Mouse (Mus musculus) heart, adult 2 months (tissue): ENCODE measurements around the gene Olfr1442.

Experiments used
- CTCF ChIP-seq: fragments of 200-600 bp; IDR thresholded peaks from 2 replicates; pipeline ENCODE4 v1.8.1; 2022; ENCODE audit warnings: antibody characterized with exemption, mild to moderate bottlenecking, moderate library complexity
- POLR2A ChIP-seq: fragments of 200-500 bp; IDR thresholded peaks from 2 replicates; pipeline ENCODE4 v1.6.1; 2011; ENCODE audit warnings: mild to moderate bottlenecking, low read depth, low read length, control low read depth; ENCODE audit not compliant: insufficient read depth

GRCm38 (mm10) chr19:12666156-12666555 is 4.1 kb upstream of the Olfr1442 start:
- TF ChIP-seq CTCF (no peak), POLR2A (no peak)
